Mouse (Mus musculus): ENCODE results near the gene Fam107b. TPM values are rescaled to one million over a fixed set of nuclear protein-coding genes. Genes with fewer than 3 reads are reported as not detected.
"Not testable (repeated sequence)": the region's sequence is repeated elsewhere in the genome, so short reads cannot be mapped to it uniquely, and the experiment has no call there.

The Fam107b gene
- polyA plus RNA-seq, 1 experiment from 2014 or later, result 75.4 TPM

DNA sequence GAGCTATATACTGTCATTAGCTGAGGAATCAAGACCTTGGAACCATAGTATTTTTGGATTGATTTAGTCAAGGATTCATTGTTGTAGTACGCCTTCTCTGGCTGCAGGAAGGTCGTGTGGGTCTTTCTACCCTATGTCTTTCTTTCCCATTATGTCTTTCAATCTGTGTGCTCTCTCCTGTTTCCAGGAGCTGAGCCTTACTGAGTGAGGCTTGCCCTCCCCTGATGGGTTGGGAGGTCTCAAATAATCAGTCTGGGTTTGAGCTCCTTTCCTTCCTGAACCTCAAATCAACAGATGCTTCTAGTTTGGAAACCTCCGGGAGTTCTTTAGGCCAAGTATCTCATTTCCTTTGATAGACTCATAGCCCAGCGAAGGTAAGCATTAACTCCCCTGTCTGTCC lies 119.9 kb downstream of the Fam107b start:
- H3K4me1 ChIP-seq (ENCODE audit: control insufficient read depth, insufficient read depth, low read length), result no peaks in the 10 kb centered on the region
- WGBS, result 60% methylated on average over 4 of the region's 4 CpGs
- no peaks in the 10 kb centered on the region for H3K36me3 ChIP-seq (ENCODE audit: control insufficient read depth, insufficient read depth, low read length)
- no peak for ATAC-seq
- H3K9me3 ChIP-seq (replicated peaks; ENCODE audit: control insufficient read depth, low read length), result no peaks in the 10 kb centered on the region
- no peak overlapping the region for H3K4me2 ChIP-seq (ENCODE audit: low read length)
- no peak overlapping the region for H3K4me3 ChIP-seq (ENCODE audit: low read depth, low read length)
- no peaks in the 10 kb centered on the region for H3K27me3 ChIP-seq (replicated peaks; ENCODE audit: control insufficient read depth, insufficient read depth, low read length)
- no peak overlapping the region for H3K27ac ChIP-seq (ENCODE audit: low read depth, low read length)
- no peak for DNase-seq (ENCODE audit: low spot score)
- H3K9ac ChIP-seq (ENCODE audit: low read length), result no peak overlapping the region

DNA sequence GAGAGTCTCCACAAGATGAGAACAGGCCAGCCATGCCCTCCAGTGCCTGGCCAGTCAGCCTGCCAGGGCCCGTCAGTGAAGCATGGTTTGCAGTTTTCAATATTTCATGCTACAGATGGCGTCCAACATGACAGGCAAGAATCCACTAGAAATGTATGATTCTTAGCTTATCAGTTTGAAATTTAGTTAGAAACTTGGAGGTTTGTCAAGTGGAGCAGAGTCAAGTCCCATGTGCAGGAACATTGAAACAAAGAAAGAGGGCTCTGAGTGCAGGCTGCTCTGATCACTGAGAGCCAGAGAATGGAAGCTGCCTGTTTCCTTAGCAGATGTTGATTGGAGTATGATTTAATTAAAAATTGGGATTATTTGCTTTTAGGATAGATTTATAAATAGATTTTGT lies 122.5 kb downstream of the Fam107b start:
- no peak overlapping the region for H3K27ac ChIP-seq (ENCODE audit: low read depth, low read length)
- WGBS, result 94% methylated on average over 2 of the region's 2 CpGs
- H3K9me3 ChIP-seq (replicated peaks; ENCODE audit: control insufficient read depth, low read length), result no peaks in the 10 kb centered on the region
- H3K4me3 ChIP-seq (ENCODE audit: low read depth, low read length), result no peak overlapping the region
- no peaks in the 10 kb centered on the region for H3K27me3 ChIP-seq (replicated peaks; ENCODE audit: control insufficient read depth, insufficient read depth, low read length)
- no peak for DNase-seq (ENCODE audit: low spot score)
- no peak overlapping the region for H3K9ac ChIP-seq (ENCODE audit: low read length)
- H3K4me1 ChIP-seq (ENCODE audit: control insufficient read depth, insufficient read depth, low read length), result no peaks in the 10 kb centered on the region
- no peaks in the 10 kb centered on the region for H3K36me3 ChIP-seq (ENCODE audit: control insufficient read depth, insufficient read depth, low read length)
- H3K4me2 ChIP-seq (ENCODE audit: low read length), result no peak overlapping the region
- no peak for ATAC-seq

DNA sequence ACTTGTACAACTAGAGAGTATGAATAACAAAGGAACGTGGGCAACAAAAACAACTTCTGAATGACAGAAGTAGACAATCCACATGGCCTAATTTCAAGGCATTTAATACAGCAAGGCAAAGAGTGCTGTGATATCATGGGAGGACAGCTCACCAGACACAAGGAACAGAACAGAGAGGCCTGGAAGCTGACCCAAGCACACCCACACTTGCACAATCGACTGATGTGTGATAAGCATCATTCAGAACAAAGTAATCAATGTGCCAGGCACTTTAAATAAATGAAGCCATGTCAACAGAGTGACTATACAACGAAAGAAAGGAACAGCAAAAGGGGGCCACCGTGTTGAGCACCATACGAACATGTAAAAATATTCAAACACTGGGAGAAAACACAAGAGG lies 125.6 kb downstream of the Fam107b start:
- no peak for DNase-seq (ENCODE audit: low spot score)
- ATAC-seq, result no peak
- Histone ChIP-seq H3K4me2 (ENCODE audit: low read length) (no peak overlapping the region), H3K4me3 (ENCODE audit: low read depth, low read length) (no peak overlapping the region), H3K9ac (ENCODE audit: low read length) (no peak overlapping the region), H3K27me3 (replicated peaks; ENCODE audit: control insufficient read depth, insufficient read depth, low read length) (no peaks in the 10 kb centered on the region), H3K4me1 (ENCODE audit: control insufficient read depth, insufficient read depth, low read length) (peaks cover 7% of the 10 kb centered on the region; the same call in 1 of the 2 replicates), H3K9me3 (replicated peaks; ENCODE audit: control insufficient read depth, low read length) (no peaks in the 10 kb centered on the region), H3K36me3 (ENCODE audit: control insufficient read depth, insufficient read depth, low read length) (no peaks in the 10 kb centered on the region), H3K27ac (ENCODE audit: low read depth, low read length) (no peak overlapping the region)
- WGBS, result 86% methylated on average over 5 of the region's 5 CpGs

DNA sequence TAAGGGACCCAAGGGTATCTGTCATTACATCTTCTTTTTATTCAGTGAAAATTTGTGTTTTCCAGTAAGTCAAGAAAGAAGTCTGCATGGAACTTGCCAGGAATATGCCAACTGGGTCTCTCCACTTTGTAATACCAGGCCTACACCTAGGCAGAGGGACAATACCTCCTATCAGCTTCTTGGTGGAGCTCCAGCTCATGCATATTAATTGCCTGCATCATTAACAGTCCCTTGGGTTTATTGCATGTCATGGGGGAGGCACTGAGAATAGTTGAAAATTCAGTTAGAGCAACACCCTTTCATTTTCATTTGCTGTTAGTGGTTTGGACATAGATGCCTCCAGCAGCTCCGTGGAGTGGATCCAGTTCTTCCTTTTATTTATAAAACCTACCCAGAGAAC lies 130.1 kb downstream of the Fam107b start:
- Histone ChIP-seq H3K4me1 (ENCODE audit: control insufficient read depth, insufficient read depth, low read length) (peaks cover 7% of the 10 kb centered on the region; the same call in 1 of the 2 replicates), H3K4me2 (ENCODE audit: low read length) (no peak overlapping the region), H3K27me3 (replicated peaks; ENCODE audit: control insufficient read depth, insufficient read depth, low read length) (no peaks in the 10 kb centered on the region), H3K9ac (ENCODE audit: low read length) (no peak overlapping the region), H3K4me3 (ENCODE audit: low read depth, low read length) (no peak overlapping the region), H3K9me3 (replicated peaks; ENCODE audit: control insufficient read depth, low read length) (no peaks in the 10 kb centered on the region), H3K27ac (ENCODE audit: low read depth, low read length) (no peak overlapping the region; the same call in 1 of the 2 replicates), H3K36me3 (ENCODE audit: control insufficient read depth, insufficient read depth, low read length) (no peaks in the 10 kb centered on the region)
- DNase-seq (ENCODE audit: low spot score) (peak; percentile 86), ATAC-seq (peak; percentile 94)
- 21% methylated on average over 1 of the region's 1 CpGs for WGBS

DNA sequence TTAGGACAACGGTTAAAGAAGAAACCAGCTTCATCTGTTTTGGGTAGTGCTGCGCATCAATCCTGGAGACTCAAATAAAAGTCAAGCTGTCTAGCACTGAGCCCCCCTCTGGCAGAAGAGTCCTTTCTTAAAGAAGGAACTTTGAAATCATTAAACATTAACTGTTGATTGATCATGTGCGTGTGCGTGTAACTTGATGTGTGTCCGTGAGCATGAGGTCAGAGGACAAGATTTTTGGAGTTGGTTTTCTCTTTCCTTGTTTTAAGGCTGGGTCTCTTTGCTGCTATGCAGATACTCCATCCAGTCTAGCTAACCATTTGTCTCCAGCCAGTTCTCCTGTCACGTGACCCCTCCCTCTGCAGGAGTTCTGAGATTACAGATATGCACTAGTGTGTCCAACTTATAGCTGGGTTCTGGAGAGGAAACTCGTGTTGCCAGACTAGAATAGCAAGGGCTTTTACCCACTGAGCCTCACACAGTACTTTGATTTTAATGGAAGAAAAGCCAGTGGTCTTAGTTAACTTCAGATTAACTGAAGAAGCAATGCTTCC lies 132.4 kb downstream of the Fam107b start:
- H3K9me3 ChIP-seq (replicated peaks; ENCODE audit: control insufficient read depth, low read length), result no peaks in the 10 kb centered on the region

DNA sequence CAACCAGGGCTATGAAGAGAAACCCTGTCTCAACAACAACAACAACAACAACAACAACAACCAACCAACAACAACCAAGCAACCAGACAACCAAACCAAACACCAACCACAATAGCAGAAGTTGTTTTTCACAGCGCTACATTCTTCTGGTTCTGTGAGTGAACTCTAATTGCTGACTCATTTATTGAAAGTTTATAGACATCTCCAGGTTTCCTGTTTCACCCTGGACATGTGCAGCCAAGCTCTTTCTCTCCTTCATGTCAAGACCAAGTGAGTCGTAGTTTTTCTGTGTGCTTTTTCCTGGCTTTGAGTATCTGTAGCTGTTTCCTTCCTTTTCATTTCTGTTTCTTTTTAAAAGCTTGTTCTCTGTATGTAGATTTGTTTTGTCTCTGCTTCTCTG lies 133.5 kb downstream of the Fam107b start:
- WGBS, result 82% methylated on average over 2 of the region's 2 CpGs

More for the DNA sequence above, 132.4 kb downstream of the Fam107b start:
- 92% methylated on average over 7 of the region's 7 CpGs for WGBS
- Histone ChIP-seq H3K27ac (ENCODE audit: low read depth, low read length) (no peak overlapping the region), H3K4me2 (ENCODE audit: low read length) (no peak overlapping the region), H3K4me1 (ENCODE audit: control insufficient read depth, insufficient read depth, low read length) (peaks cover 7% of the 10 kb centered on the region; the same call in 1 of the 2 replicates), H3K9ac (ENCODE audit: low read length) (no peak overlapping the region), H3K36me3 (ENCODE audit: control insufficient read depth, insufficient read depth, low read length) (no peaks in the 10 kb centered on the region), H3K4me3 (ENCODE audit: low read depth, low read length) (no peak overlapping the region), H3K27me3 (replicated peaks; ENCODE audit: control insufficient read depth, insufficient read depth, low read length) (no peaks in the 10 kb centered on the region)
- DNase-seq (ENCODE audit: low spot score) (no peak), ATAC-seq (no peak)

DNA sequence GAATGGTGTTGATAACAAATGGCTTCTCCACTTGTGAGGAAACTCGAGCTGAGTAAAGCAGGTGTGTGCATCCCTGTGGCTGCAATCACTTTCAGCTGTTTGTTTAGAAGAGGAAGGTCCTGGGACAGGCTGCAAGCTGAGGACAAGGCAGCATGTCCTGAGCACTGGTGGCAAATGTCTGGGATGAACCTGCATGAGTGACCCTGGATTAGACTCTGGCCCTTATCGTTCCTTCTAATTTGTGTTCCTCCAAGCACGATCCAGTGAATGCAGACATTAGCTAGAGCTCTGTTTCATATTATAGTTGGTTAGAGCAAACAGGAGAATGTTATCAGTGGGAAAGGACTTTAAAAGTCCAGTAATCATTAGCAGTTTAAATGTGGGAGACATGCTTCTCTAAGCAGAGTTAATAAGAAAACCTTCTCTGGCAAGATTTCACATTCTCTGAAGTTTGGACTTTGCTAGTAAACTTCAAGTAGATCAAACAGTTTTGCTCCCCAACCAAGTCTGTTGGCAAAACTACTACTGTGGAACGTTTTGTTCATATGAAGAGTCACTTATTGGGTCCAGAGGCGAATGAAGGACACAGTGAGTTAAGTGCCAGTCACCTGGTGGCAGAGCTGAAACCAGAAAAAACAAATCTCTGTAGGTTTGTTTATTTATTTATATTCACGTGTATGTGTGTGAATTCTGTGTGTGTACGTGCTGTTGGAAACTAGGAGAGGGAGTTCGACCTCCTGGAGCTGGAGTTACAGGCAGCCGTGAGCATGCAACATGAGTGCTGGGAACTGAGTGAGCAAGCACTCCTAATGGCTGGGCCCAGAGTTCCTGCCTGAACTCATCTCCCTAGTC lies 134.2 kb downstream of the Fam107b start:
- Histone ChIP-seq H3K4me2 (ENCODE audit: low read length) (no peak overlapping the region), H3K4me3 (ENCODE audit: low read depth, low read length) (no peak overlapping the region), H3K9ac (ENCODE audit: low read length) (no peak overlapping the region), H3K36me3 (ENCODE audit: control insufficient read depth, insufficient read depth, low read length) (no peaks in the 10 kb centered on the region), H3K9me3 (replicated peaks; ENCODE audit: control insufficient read depth, low read length) (no peaks in the 10 kb centered on the region), H3K27me3 (replicated peaks; ENCODE audit: control insufficient read depth, insufficient read depth, low read length) (no peaks in the 10 kb centered on the region), H3K27ac (ENCODE audit: low read depth, low read length) (no peak overlapping the region), H3K4me1 (ENCODE audit: control insufficient read depth, insufficient read depth, low read length) (peaks cover 7% of the 10 kb centered on the region; the same call in 1 of the 2 replicates)
- ATAC-seq (no peak), DNase-seq (ENCODE audit: low spot score) (no peak)
- WGBS, result 83% methylated on average over 9 of the region's 9 CpGs

More for the DNA sequence above, 133.5 kb downstream of the Fam107b start:
- no peak overlapping the region for H3K4me3 ChIP-seq (ENCODE audit: low read depth, low read length)
- no peaks in the 10 kb centered on the region for H3K27me3 ChIP-seq (replicated peaks; ENCODE audit: control insufficient read depth, insufficient read depth, low read length)
- no peak overlapping the region for H3K9ac ChIP-seq (ENCODE audit: low read length)
- H3K9me3 ChIP-seq (replicated peaks; ENCODE audit: control insufficient read depth, low read length), result no peaks in the 10 kb centered on the region
- peaks cover 7% of the 10 kb centered on the region; the same call in 1 of the 2 replicates for H3K4me1 ChIP-seq (ENCODE audit: control insufficient read depth, insufficient read depth, low read length)
- DNase-seq (ENCODE audit: low spot score) (no peak), ATAC-seq (no peak)
- no peak overlapping the region for H3K4me2 ChIP-seq (ENCODE audit: low read length)
- H3K36me3 ChIP-seq (ENCODE audit: control insufficient read depth, insufficient read depth, low read length), result no peaks in the 10 kb centered on the region
- no peak overlapping the region for H3K27ac ChIP-seq (ENCODE audit: low read depth, low read length)

DNA sequence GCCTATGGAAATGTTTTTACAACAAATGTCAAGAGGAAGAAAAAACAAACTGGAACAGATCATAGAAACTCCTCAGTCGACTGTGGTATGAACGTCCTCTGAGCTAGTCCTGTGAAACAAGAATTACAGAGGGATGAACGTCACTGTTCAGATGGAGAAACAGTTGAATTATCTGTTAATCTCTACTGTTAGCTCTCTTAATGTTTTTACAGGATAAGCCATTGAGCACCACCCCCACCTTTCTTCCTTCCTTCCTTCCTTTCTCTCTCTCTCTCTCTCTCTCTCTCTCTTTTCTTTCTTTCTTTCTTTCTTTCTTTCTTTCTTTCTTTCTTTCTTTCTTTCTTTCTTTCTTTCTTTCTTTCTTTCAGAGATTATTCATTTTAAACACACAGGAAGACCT lies 135.0 kb downstream of the Fam107b start:
- H3K27me3 ChIP-seq (replicated peaks; ENCODE audit: control insufficient read depth, insufficient read depth, low read length); H3K36me3 ChIP-seq (ENCODE audit: control insufficient read depth, insufficient read depth, low read length); ATAC-seq; H3K9ac ChIP-seq (ENCODE audit: low read length); DNase-seq (ENCODE audit: low spot score); H3K9me3 ChIP-seq (replicated peaks; ENCODE audit: control insufficient read depth, low read length); H3K4me2 ChIP-seq (ENCODE audit: low read length); H3K4me1 ChIP-seq (ENCODE audit: control insufficient read depth, insufficient read depth, low read length); H3K27ac ChIP-seq (ENCODE audit: low read depth, low read length); H3K4me3 ChIP-seq (ENCODE audit: low read depth, low read length): not testable (repeated sequence)
- WGBS, result 81% methylated on average over 3 of the region's 3 CpGs

DNA sequence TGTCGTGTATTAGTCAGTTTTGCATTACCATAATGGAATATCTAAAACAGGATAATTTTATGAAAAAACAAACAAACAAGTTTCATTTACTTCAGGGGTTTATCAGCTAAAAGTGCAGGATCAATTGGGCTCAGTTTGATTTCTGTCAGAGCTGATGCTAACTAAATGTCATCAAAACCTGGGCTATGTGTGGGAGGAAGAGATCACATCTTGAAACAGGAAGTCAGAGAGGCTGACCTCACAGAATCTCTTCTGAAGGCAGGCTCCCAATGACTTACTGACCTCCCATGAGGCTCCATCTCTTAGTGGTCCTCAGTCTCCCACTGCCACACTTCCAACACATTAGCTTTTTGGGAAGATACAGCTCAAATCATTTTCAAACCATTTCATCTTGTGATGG lies 136.9 kb downstream of the Fam107b start:
- no peak for ATAC-seq
- no peak overlapping the region for H3K9ac ChIP-seq (ENCODE audit: low read length)
- no peak for DNase-seq (ENCODE audit: low spot score)
- H3K9me3 ChIP-seq (replicated peaks; ENCODE audit: control insufficient read depth, low read length), result no peaks in the 10 kb centered on the region
- WGBS, result 89% methylated on average over 1 of the region's 1 CpGs
- H3K4me1 ChIP-seq (ENCODE audit: control insufficient read depth, insufficient read depth, low read length), result no peaks in the 10 kb centered on the region
- no peaks in the 10 kb centered on the region for H3K36me3 ChIP-seq (ENCODE audit: control insufficient read depth, insufficient read depth, low read length)
- H3K27ac ChIP-seq (ENCODE audit: low read depth, low read length), result no peak overlapping the region
- no peak overlapping the region for H3K4me3 ChIP-seq (ENCODE audit: low read depth, low read length)
- H3K4me2 ChIP-seq (ENCODE audit: low read length), result no peak overlapping the region
- no peaks in the 10 kb centered on the region for H3K27me3 ChIP-seq (replicated peaks; ENCODE audit: control insufficient read depth, insufficient read depth, low read length)
